Mouse (Mus musculus) heart, adult 2 months (tissue): ENCODE data around the gene Rhd. TPM values are rescaled to one million over a fixed set of nuclear protein-coding genes. Genes with fewer than 3 reads are reported as not detected.
"Not testable (repeated sequence)": the region's sequence is repeated elsewhere in the genome, so short reads cannot be mapped to it uniquely, and the experiment has no call there.

Source experiments
- DNase-seq, 2 experiments: peaks; one replicate each; pipeline ENCODE4 v3.0.0; 2021
- H3K27ac ChIP-seq: fragments of 200-600 bp; 2 replicates; pipeline ENCODE4 v1.8.1; 2022
- H3K27me3 ChIP-seq: fragments of 200-500 bp; 2 replicates; pipeline ENCODE4 v1.6.1; 2012; ENCODE audit warnings: mild to moderate bottlenecking, low read length, inconsistent platforms, mixed read lengths; ENCODE audit not compliant: control insufficient read depth, insufficient read depth
- H3K36me3 ChIP-seq: fragments of 200-500 bp; 2 replicates; pipeline ENCODE4 v1.6.1; 2012; ENCODE audit warnings: low read length, inconsistent platforms; ENCODE audit not compliant: control insufficient read depth, insufficient read depth
- H3K4me1 ChIP-seq: fragments of 200-500 bp; 2 replicates; pipeline ENCODE4 v1.6.1; 2011; ENCODE audit warnings: low read length; ENCODE audit not compliant: control insufficient read depth, insufficient read depth
- H3K4me3 ChIP-seq: fragments of 200-600 bp; 2 replicates; pipeline ENCODE4 v1.8.1; 2022
- H3K79me2 ChIP-seq: fragments of 200-500 bp; replicated peaks from 2 replicates; pipeline ENCODE4 v1.6.1; 2012; ENCODE audit warnings: mild to moderate bottlenecking, inconsistent platforms, low read length, moderate library complexity, mixed read lengths; ENCODE audit not compliant: control insufficient read depth, insufficient read depth
- H3K9ac ChIP-seq: fragments of 200-500 bp; 2 replicates; pipeline ENCODE4 v1.6.1; 2012; ENCODE audit warnings: low read depth, mild to moderate bottlenecking, control low read depth, inconsistent platforms, low read length, mixed read lengths
- CTCF ChIP-seq: fragments of 200-600 bp; IDR thresholded peaks from 2 replicates; pipeline ENCODE4 v1.8.1; 2022; ENCODE audit warnings: antibody characterized with exemption, mild to moderate bottlenecking, moderate library complexity
- EP300 ChIP-seq: fragments of 200-500 bp; IDR thresholded peaks from 2 replicates; pipeline ENCODE4 v1.6.1; 2011; ENCODE audit warnings: low read depth, low read length, control low read depth; ENCODE audit not compliant: insufficient read depth
- POLR2A ChIP-seq: fragments of 200-500 bp; IDR thresholded peaks from 2 replicates; pipeline ENCODE4 v1.6.1; 2011; ENCODE audit warnings: mild to moderate bottlenecking, low read depth, low read length, control low read depth; ENCODE audit not compliant: insufficient read depth
- WGBS: fragments of 180-500 bp; shearing (Covaris S2); methylation state at CpG from one replicate; pipeline ENCODE4 v1.1.7; 2018; 5-methylcytosine and 5-hydroxymethylcytosine counted together
- intact Hi-C: fragments of 180-260 bp; cut with DNase I; formaldehyde crosslinking; loops from one replicate; pipeline ENCODE4 v1.15.1; 2025
- polyA plus RNA-seq: library from polyadenylated mRNA; depleted of rRNA; stranded (reverse); fragments of >200 nt; gene quantifications from 2 replicates; pipeline ENCODE4 v1.2.3, GENCODE M21; 2012
- total RNA-seq, 2 experiments: library from RNA; stranded (reverse); gene quantifications; 2 replicates each; pipeline ENCODE4 v1.2.3; 2021

Gene Rhd
- total and polyA plus RNA-seq, 3 experiments = 3.2 to 6.0 (median 5.7) TPM

DNA sequence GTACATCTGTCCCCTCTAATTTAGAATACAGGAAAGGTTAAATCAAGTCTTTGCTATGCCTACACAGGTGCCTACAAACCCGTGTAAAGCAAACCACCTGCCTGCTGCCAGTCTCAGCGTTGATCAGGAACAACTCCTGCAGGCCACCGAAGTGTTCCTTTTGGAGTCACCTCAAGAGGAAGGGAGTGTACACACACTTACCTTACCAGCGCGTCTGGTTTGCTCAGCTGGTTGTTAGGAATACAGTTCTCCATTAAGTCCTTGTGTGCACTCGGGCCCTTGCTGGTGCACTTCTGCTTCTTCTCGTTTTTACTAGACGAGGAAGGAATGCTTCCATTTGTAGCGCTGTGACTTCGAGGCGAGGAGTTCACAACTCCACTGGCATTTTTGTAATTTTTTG, 36.5 kb upstream of the Rhd start:
- H3K27ac ChIP-seq = no peak overlapping the region
- no peaks in the 10 kb centered on the region for H3K4me1 ChIP-seq
- H3K36me3 ChIP-seq = peaks cover 2% of the 10 kb centered on the region; the same call in 1 of the 2 replicates
- no peaks in the 10 kb centered on the region for H3K27me3 ChIP-seq
- no peak overlapping the region for H3K4me3 ChIP-seq
- no peak overlapping the region for H3K9ac ChIP-seq
- intact Hi-C loops = loop anchor here (5.0 kb wide), 1 partner anchor 49 kb away; no protein-coding TSS in a partner anchor
- H3K79me2 ChIP-seq = peaks cover 2% of the 10 kb centered on the region; the same call in 1 of the 2 replicates
- no peak for TF ChIP-seq CTCF
- no peak for TF ChIP-seq POLR2A
- no peak for TF ChIP-seq EP300
- no peak for DNase-seq
- WGBS = 83% methylated on average over 11 of the region's 11 CpGs

DNA sequence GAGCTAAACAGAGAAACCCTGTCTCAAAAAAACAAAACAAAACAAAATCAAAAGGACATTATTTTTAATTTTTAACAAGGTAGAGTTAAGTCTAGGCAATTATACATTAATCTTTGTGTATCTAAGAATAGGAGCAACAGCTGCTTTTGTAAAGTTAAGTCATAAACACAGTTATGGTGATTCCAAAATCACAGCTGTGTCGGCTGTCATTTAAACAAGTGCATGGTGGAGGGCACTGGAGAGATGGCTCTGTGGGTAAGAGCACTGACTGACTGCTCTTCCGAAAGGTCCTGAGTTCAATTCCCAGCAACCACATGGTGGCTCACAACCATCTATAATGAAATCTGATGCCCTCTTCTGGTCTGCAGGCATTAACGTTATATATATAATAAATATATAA, 32.4 kb upstream of the Rhd start:
- Histone ChIP-seq H3K4me3 (no peak overlapping the region), H3K36me3 (peaks cover 6% of the 10 kb centered on the region; the same call in 1 of the 2 replicates), H3K27ac (no peak overlapping the region), H3K9ac (no peak overlapping the region), H3K4me1 (no peaks in the 10 kb centered on the region), H3K79me2 (no peaks in the 10 kb centered on the region), H3K27me3 (no peaks in the 10 kb centered on the region)
- DNase-seq = no peak
- TF ChIP-seq EP300 (no peak), POLR2A (no peak), CTCF (no peak)
- 89% methylated on average over 3 of the region's 3 CpGs for WGBS
- intact Hi-C loops = no loop called here

DNA sequence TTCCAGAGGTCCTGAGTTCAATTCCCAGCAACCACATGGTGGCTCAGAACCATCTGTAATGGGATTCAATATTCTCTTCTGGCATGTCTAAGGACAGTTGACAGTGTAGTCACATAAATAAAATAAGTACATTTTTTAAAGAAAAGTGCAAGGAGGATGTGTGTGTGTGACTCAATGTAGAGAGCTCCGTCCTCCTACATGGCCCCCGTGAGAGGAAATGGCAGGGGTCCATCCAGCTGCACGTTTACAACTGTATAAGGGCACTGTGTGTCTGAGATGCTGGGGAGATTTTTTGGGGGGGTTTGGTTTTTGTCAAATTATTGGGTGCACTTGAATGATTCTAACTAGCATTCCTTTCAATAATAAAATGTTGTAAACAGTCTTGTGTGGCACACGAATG, 28.9 kb upstream of the Rhd start:
- no peak for DNase-seq
- Histone ChIP-seq H3K4me3 (no peak overlapping the region), H3K27ac (no peak overlapping the region), H3K9ac (no peak overlapping the region), H3K36me3 (peaks cover 6% of the 10 kb centered on the region; the same call in 1 of the 2 replicates), H3K79me2 (no peaks in the 10 kb centered on the region; the same call in 1 of the 2 replicates), H3K4me1 (peaks cover 1% of the 10 kb centered on the region; the same call in 1 of the 2 replicates), H3K27me3 (no peaks in the 10 kb centered on the region)
- no peak for TF ChIP-seq EP300
- TF ChIP-seq POLR2A = no peak
- TF ChIP-seq CTCF = no peak
- intact Hi-C loops = no loop called here
- WGBS = 77% methylated on average over 4 of the region's 4 CpGs

DNA sequence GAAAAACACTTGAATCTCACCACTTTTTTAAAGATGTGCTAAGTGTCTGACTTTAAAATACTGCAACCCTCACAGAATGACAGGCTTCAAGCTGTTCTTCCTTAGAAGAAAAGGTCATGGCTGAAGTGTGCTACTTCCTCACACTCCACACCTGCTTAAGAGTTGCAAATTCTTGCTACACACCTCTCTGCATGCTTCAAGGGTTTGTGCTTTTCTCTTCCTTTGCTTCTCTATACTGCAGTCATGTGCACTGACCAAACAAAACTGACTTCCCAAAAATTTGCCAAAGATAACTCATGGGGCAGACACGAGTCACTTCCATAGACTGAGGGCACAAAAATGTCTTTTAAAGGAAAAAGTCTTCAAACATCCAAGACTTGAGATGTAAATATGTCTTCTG, 26.1 kb upstream of the Rhd start:
- Histone ChIP-seq H3K36me3 (peaks cover 8% of the 10 kb centered on the region; the same call in 1 of the 2 replicates), H3K4me1 (peaks cover 1% of the 10 kb centered on the region; the same call in 1 of the 2 replicates), H3K27ac (no peak overlapping the region), H3K4me3 (no peak overlapping the region), H3K9ac (no peak overlapping the region), H3K27me3 (no peaks in the 10 kb centered on the region), H3K79me2 (peaks cover 4% of the 10 kb centered on the region; the same call in 1 of the 2 replicates)
- intact Hi-C loops = no loop called here
- WGBS = 46% methylated on average over 1 of the region's 1 CpGs
- TF ChIP-seq CTCF (no peak), EP300 (no peak), POLR2A (no peak)
- no peak for DNase-seq

DNA sequence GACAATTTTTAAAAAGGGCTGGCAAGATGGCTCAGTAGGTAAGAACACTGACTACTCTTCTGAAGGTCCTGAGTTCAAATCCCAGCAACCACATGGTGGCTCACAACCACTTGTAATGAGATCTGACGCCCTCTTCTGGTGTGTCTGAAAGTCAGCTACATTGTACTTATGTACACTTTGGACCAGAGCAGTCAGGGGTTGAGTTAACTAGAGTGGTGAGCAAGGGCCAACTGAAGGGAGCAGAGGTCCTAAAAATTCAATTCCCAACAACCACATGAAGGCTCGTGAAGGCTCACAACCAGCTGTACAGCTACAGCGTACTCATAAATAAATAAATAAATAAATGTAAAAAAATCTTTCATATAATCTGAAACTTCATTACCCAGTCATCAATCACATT, 25.6 kb upstream of the Rhd start:
- 86% methylated on average over 3 of the region's 3 CpGs for WGBS
- H3K36me3 ChIP-seq, intact Hi-C loops, H3K4me1 ChIP-seq, H3K4me3 ChIP-seq, H3K27ac ChIP-seq, H3K9ac ChIP-seq, H3K79me2 ChIP-seq, DNase-seq, H3K27me3 ChIP-seq: not testable (repeated sequence)

DNA sequence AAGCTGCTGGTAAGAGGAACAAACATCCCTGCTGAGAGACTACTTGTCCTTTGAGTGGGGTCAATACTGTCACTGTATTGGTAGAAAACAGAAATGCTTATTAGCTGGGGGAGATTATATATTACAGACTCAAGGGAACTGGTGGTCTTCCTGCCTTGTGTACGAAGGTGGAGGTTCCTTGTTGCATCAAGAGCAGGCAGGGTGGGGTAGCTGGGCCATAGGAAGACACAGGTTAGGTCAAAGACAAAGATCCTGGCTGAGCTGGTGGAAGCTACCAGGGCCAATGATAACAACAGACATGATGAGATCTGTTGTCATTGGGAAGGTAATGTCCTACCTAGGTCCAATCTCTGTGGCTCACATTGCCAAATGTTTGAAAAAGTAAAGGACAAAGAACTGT, 24.1 kb upstream of the Rhd start:
- no peaks in the 10 kb centered on the region for H3K27me3 ChIP-seq
- H3K9ac ChIP-seq = no peak overlapping the region
- H3K79me2 ChIP-seq = peaks cover 8% of the 10 kb centered on the region
- peaks cover 10% of the 10 kb centered on the region; the same call in 1 of the 2 replicates for H3K36me3 ChIP-seq
- H3K27ac ChIP-seq = no peak overlapping the region
- 89% methylated on average over 1 of the region's 1 CpGs for WGBS
- intact Hi-C loops = no loop called here
- no peak for DNase-seq
- no peak for TF ChIP-seq POLR2A
- TF ChIP-seq CTCF = no peak
- TF ChIP-seq EP300 = no peak
- no peak overlapping the region for H3K4me3 ChIP-seq
- H3K4me1 ChIP-seq = peaks cover 4% of the 10 kb centered on the region
